Mouse (Mus musculus): ENCODE measurements at regions not wholly inside any gene's neighbourhood (a gene's known extent, or its start where the extent isn't known, plus 50 kb on each side); places are given as distances from the start of the nearest gene placed in this dataset.

DNA sequence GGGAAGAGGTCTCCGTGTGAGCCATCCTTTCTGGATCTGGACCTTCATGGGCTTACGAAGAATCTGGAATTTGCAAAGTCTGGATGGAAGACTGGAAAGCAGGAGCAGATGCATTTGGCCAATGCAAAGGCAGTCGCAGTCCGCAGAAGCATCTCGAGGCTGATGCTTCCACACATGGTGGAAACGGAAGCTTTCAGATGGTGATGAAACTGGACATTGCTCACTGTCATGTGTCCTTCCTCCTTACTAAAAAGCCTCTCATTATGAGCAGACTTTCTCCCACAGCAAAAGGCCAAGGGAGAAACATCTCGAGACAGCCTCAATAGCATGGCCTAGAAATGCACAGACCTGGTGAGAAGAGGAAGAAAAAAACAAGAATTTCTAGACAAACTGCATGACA is 94.5 kb downstream of the Mtx3 start:
- no peak for TF ChIP-seq CTCF (IDR thresholded peaks at IDR 0.05; ENCODE audit: low read depth)
- TF ChIP-seq EP300 (optimal IDR thresholded peaks at IDR 0.05) = no peak

Measured in stomach, postnatal 0 days (tissue).